In the genomic region with DNA sequence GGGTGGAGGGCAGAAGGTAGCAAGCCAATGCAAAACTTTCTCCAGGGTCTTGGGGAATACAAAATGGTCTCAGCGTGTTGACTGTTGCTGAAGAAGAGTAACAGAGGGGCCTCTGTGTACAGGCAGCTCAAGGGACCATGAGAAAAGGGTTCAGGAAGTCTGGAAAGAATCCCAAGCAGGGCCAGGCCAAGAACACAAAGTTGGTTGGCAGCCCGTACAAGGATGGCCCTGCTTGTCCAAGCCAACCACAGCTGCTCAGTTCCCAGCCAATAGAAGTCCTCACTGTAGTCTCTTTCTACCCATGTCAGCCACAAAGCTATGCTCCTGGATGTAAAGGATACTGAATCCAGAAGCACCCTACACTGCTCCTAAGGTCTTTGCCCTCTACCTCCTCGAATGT, we compare ENCODE assay signal across 12 mouse cellular contexts. TPM values are rescaled to one million over a fixed set of nuclear protein-coding genes. Genes with fewer than 3 reads are reported as not detected.
A peak's percentile ranks its signal among the peaks of the same experiment; 100 is the strongest.
DNase-seq lines count a peak whose midpoint lies in the region; ATAC-seq and TF ChIP-seq lines count a peak whose summit lies in the region.
"Had no signal": no experiment of that assay in that cellular context is flagged by ENCODE, and none has a peak within 500 bp of the region (broad histone marks: within the 10 kb centered on the region; RNA-seq: fewer than 3 reads in every experiment).

No protein-coding gene starts in this region.

- no peak for TF ChIP-seq POLR2A in heart, adult 2 months (IDR thresholded peaks at IDR 0.05; ENCODE audit: insufficient read depth, low read depth, low read length)
- no peak for TF ChIP-seq POLR2A in olfactory bulb, adult 2 months (IDR thresholded peaks at IDR 0.05; ENCODE audit: insufficient read depth, low read depth, low read length)

- H3K79me2 ChIP-seq in heart, adult 2 months (replicated peaks; ENCODE audit: control insufficient read depth, insufficient read depth, low read length) = no peaks in the 10 kb centered on the region

- no peak for TF ChIP-seq EP300 in heart, adult 2 months (IDR thresholded peaks at IDR 0.05; ENCODE audit: insufficient read depth, low read depth, low read length)

- 58% methylated on average over 3 of the region's 3 CpGs for WGBS in heart, adult 2 months
- WGBS in heart, embryonic 11.5 days (ENCODE audit: insufficient replicate concordance) = 70% methylated on average over 3 of the region's 3 CpGs
- 80% methylated on average over 3 of the region's 3 CpGs for WGBS in neural tube, embryonic 13.5 days
- WGBS in olfactory bulb, adult 2 months = 74% methylated on average over 3 of the region's 3 CpGs

- no peaks in the 10 kb centered on the region for H3K9me3 ChIP-seq in heart, embryonic 11.5 days (replicated peaks; ENCODE audit: control insufficient read depth, low read length)
- no peaks in the 10 kb centered on the region for H3K9me3 ChIP-seq in neural tube, embryonic 13.5 days
- H3K9me3 ChIP-seq: embryonic facial prominence, embryonic 13.5 days; liver, embryonic 13.5 days had no signal

- peaks cover 17% of the 10 kb centered on the region for H3K4me1 ChIP-seq in heart, adult 2 months (ENCODE audit: control insufficient read depth, insufficient read depth, low read length)
- no peaks in the 10 kb centered on the region for H3K4me1 ChIP-seq in heart, embryonic 11.5 days (ENCODE audit: control insufficient read depth, insufficient read depth, low read length)
- peaks cover 24% of the 10 kb centered on the region for H3K4me1 ChIP-seq in neural tube, embryonic 13.5 days (replicated peaks)
- H3K4me1 ChIP-seq in olfactory bulb, adult 2 months (ENCODE audit: control insufficient read depth, insufficient read depth, low read length) = peaks cover 33% of the 10 kb centered on the region
- H3K4me1 ChIP-seq: liver, embryonic 13.5 days had no signal

- H3K4me3 ChIP-seq in heart, adult 2 months = no peak overlapping the region
- no peak overlapping the region for H3K4me3 ChIP-seq in heart, embryonic 11.5 days (ENCODE audit: low read depth, low read length)
- H3K4me3 ChIP-seq in neural tube, embryonic 13.5 days = no peak overlapping the region
- H3K4me3 ChIP-seq in olfactory bulb, adult 2 months (ENCODE audit: insufficient read depth, low read depth, low read length) = no peak overlapping the region
- H3K4me3 ChIP-seq: embryonic facial prominence, embryonic 13.5 days; liver, embryonic 13.5 days had no signal

- TF ChIP-seq CTCF in heart, adult 2 months (IDR thresholded peaks at IDR 0.05) = no peak
- no peak for TF ChIP-seq CTCF in olfactory bulb, adult 2 months (IDR thresholded peaks at IDR 0.05; ENCODE audit: insufficient read depth, low read depth, low read length)

- H3K4me2 ChIP-seq in heart, embryonic 11.5 days = no peak overlapping the region
- H3K4me2 ChIP-seq in neural tube, embryonic 13.5 days = no peak overlapping the region
- H3K4me2 ChIP-seq: embryonic facial prominence, embryonic 13.5 days; liver, embryonic 13.5 days had no signal

- H3K9ac ChIP-seq in heart, adult 2 months (ENCODE audit: low read depth, low read length) = no peak overlapping the region
- H3K9ac ChIP-seq in heart, embryonic 11.5 days (ENCODE audit: low read depth, low read length) = no peak overlapping the region
- H3K9ac ChIP-seq in neural tube, embryonic 13.5 days = no peak overlapping the region
- H3K9ac ChIP-seq: embryonic facial prominence, embryonic 13.5 days; liver, embryonic 13.5 days had no signal

- H3K27ac ChIP-seq in heart, adult 2 months = peak overlapping the region; percentile 62
- no peak overlapping the region for H3K27ac ChIP-seq in heart, embryonic 11.5 days (ENCODE audit: low read depth, low read length)
- peak overlapping the region; percentile 68; the same call in 1 of the 2 replicates for H3K27ac ChIP-seq in neural tube, embryonic 13.5 days (replicated peaks)
- H3K27ac ChIP-seq in olfactory bulb, adult 2 months (ENCODE audit: insufficient read depth, low read depth, low read length) = peak overlapping the region; percentile 16; the same call in 1 of the 2 replicates
- H3K27ac ChIP-seq: embryonic facial prominence, embryonic 13.5 days; liver, embryonic 13.5 days had no signal

- H3K27me3 ChIP-seq in heart, adult 2 months (ENCODE audit: control insufficient read depth, insufficient read depth, low read length) = no peaks in the 10 kb centered on the region
- H3K27me3 ChIP-seq in heart, embryonic 11.5 days (ENCODE audit: control insufficient read depth, insufficient read depth, low read length) = no peaks in the 10 kb centered on the region; the same call in 1 of the 2 replicates
- no peaks in the 10 kb centered on the region for H3K27me3 ChIP-seq in neural tube, embryonic 13.5 days
- H3K27me3 ChIP-seq: embryonic facial prominence, embryonic 13.5 days; liver, embryonic 13.5 days had no signal

- H3K36me3 ChIP-seq in heart, adult 2 months (ENCODE audit: control insufficient read depth, insufficient read depth, low read length) = no peaks in the 10 kb centered on the region; the same call in 1 of the 2 replicates
- no peaks in the 10 kb centered on the region for H3K36me3 ChIP-seq in heart, embryonic 11.5 days (ENCODE audit: control insufficient read depth, insufficient read depth, low read length)
- no peaks in the 10 kb centered on the region for H3K36me3 ChIP-seq in neural tube, embryonic 13.5 days
- H3K36me3 ChIP-seq: embryonic facial prominence, embryonic 13.5 days; liver, embryonic 13.5 days had no signal

- no peak for ATAC-seq in heart, embryonic 11.5 days (replicated peaks; ENCODE audit: insufficient number of reproducible peaks, low FRiP score, low TSS enrichment)
- ATAC-seq in neural tube, embryonic 13.5 days (ENCODE audit: low read depth) = no peak
- ATAC-seq: inflammation-experienced regulatory T-cells, adult 6 months had no signal

- DNase-seq in adrenal gland, postnatal 10 days = peak; percentile 65
- DNase-seq in adrenal gland, adult 18-20 months (ENCODE audit: low spot score in 2 of 2) = no peak
- DNase-seq in heart, adult 2 months = peak; percentile 44 to 63
- DNase-seq in neural tube, embryonic 10.5 days (ENCODE audit: extremely low spot score, low spot score) = no peak
- no peak for DNase-seq in yolk sac, embryonic 10.5 days (ENCODE audit: low spot score)
- DNase-seq: kidney, postnatal 14 days; liver, embryonic 13.5 days had no signal

- intact Hi-C loops in heart, adult 2 months (cut with DNase I) = loop anchor here (5.0 kb wide), 1 partner anchor 302 kb away; no protein-coding TSS in a partner anchor

RNA-seq across cellular contexts. Expression of a gene that starts 40.4 kb away (rescaled TPM):
- 10 to 100 TPM; 14.8 to 16.6 TPM for total RNA-seq in adrenal gland, postnatal 10 days (2021)
- 10 to 100 TPM; 14.6 to 18.6 TPM for total RNA-seq in adrenal gland, adult 18-20 months (2021)
- total RNA-seq in heart, adult 2 months (2021) = 10 to 100 TPM in 1 of 2 experiments, 1 to 10 TPM in 1; 7.8 to 10.2 TPM
- polyA plus RNA-seq in heart, adult 2 months (2012; rRNA removed) = 7.3 and 17.5 TPM in 2 replicates
- 5.6 and 6.9 TPM in 2 replicates for polyA plus RNA-seq in heart, embryonic 11.5 days (2014; fragmentation: Nextera tagmentation; extraction: Ambion mirVana)
- polyA plus RNA-seq in neural tube, embryonic 13.5 days (2015; fragmentation: Nextera tagmentation; extraction: Ambion mirVana) = 6.4 and 8.9 TPM in 2 replicates
- polyA plus RNA-seq in olfactory bulb, adult 2 months (2012; ENCODE audit: insufficient read depth, insufficient read length, low replicate concordance, missing spikeins) = 406 TPM in 1 of 2 replicates, not detected in the other

RNA-seq across cellular contexts. Expression of a gene that starts 54.1 kb away (rescaled TPM):
- 1 to 10 TPM; 4.6 to 5.7 TPM for total RNA-seq in adrenal gland, postnatal 10 days (2021)
- 1 to 10 TPM; 5.8 to 6.9 TPM for total RNA-seq in adrenal gland, adult 18-20 months (2021)
- under 1 TPM; 0.34 to 0.41 TPM for total RNA-seq in heart, adult 2 months (2021)
- 0.02 TPM in 1 of 2 replicates, not detected in the other for polyA plus RNA-seq in heart, adult 2 months (2012; rRNA removed)
- polyA plus RNA-seq in heart, embryonic 11.5 days (2014; fragmentation: Nextera tagmentation; extraction: Ambion mirVana) = 2.3 and 2.4 TPM in 2 replicates
- 5.6 and 6.5 TPM in 2 replicates for polyA plus RNA-seq in neural tube, embryonic 13.5 days (2015; fragmentation: Nextera tagmentation; extraction: Ambion mirVana)
- not detected in 2 replicates for polyA plus RNA-seq in olfactory bulb, adult 2 months (2012; ENCODE audit: insufficient read depth, insufficient read length, low replicate concordance, missing spikeins)
- polyA plus RNA-seq: inflammation-experienced regulatory T-cells, adult 6 months had no signal

Comparison
In these comparisons a context has a peak if more than half of its experiments do, and no peak if none do; other contexts are left out.
1. DNase-seq: peak in adrenal gland, postnatal 10 days (single experiment) and heart, adult 2 months (2 of 2); none in adrenal gland, adult 18-20 months (0 of 2), neural tube, embryonic 10.5 days (single experiment) and yolk sac, embryonic 10.5 days (single experiment).
2. RNA of a gene that starts 40.4 kb away (polyA plus RNA-seq): 406 TPM in olfactory bulb, adult 2 months; 6.4 to 8.9 TPM in neural tube, embryonic 13.5 days, 7.3 to 17.5 TPM in heart, adult 2 months and 5.6 to 6.9 TPM in heart, embryonic 11.5 days; every median in the first group is over 10 times any median in the second.